Mouse (Mus musculus): ENCODE results near the gene Xlr5a. TPM values are rescaled to one million over a fixed set of nuclear protein-coding genes. Genes with fewer than 3 reads are reported as not detected.
"Not testable (repeated sequence)": the region's sequence is repeated elsewhere in the genome, so short reads cannot be mapped to it uniquely, and the experiment has no call there.

Gene Xlr5a
- total and polyA plus RNA-seq, 3 experiments = 0.20 TPM; not detected in 2

- H3K9me3 ChIP-seq (replicated peaks; ENCODE audit: low read length); H3K4me2 ChIP-seq (ENCODE audit: insufficient read depth, low read depth, poor library complexity, severe bottlenecking); in situ Hi-C loops (cut with MboI; ENCODE audit: low pct_ligation_motif_present, low pct_unique_long_range_greater_than_20kb, low sequenced_read_pairs); DNase-seq (ENCODE audit: extremely low read depth); H3K27me3 ChIP-seq (replicated peaks); H3K4me3 ChIP-seq (replicated peaks in 1 of 3; ENCODE audit: low read depth in 2 of 3, low read length in 2 of 3, poor library complexity in 1 of 3); H3K4me1 ChIP-seq (ENCODE audit: control insufficient read depth in 1 of 2, insufficient read depth in 2 of 2); H3K79me2 ChIP-seq (replicated peaks; ENCODE audit: control insufficient read depth, extremely low read depth, insufficient read depth, poor library complexity, severe bottlenecking); dilution Hi-C loops (cut with MboI; ENCODE audit: extremely low pct_ligation_motif_present, extremely low pct_unique_long_range_greater_than_20kb, low sequenced_read_pairs); H3K9ac ChIP-seq (ENCODE audit: insufficient read depth, low read depth); H3K27ac ChIP-seq (ENCODE audit: insufficient read depth, low read depth); H3K36me3 ChIP-seq (replicated peaks in 1 of 2; ENCODE audit: control insufficient read depth in 1 of 2, insufficient read depth in 1 of 2, low read length in 1 of 2): not testable (repeated sequence)
Measured at GRCm38 (mm10) chrX:73066765-73067312, 225.9 kb downstream of the Xlr5a start.

- H3K27me3 ChIP-seq (replicated peaks) = no peaks in the 10 kb centered on the region
- H3K4me3 ChIP-seq (replicated peaks in 1 of 3; ENCODE audit: low read depth in 2 of 3, low read length in 2 of 3, poor library complexity in 1 of 3) = no peak within 1 kb of the TSS
- H3K9me3 ChIP-seq (replicated peaks; ENCODE audit: low read length) = no peaks in the 10 kb centered on the region
- no peak within 1 kb of the TSS for H3K9ac ChIP-seq (ENCODE audit: insufficient read depth, low read depth)
- in situ Hi-C loops (cut with MboI; ENCODE audit: low pct_ligation_motif_present, low pct_unique_long_range_greater_than_20kb, low sequenced_read_pairs) = no loop called here
- TF ChIP-seq UBTF (IDR thresholded peaks at IDR 0.05; ENCODE audit: low read depth, low read length) = no peak
- TF ChIP-seq SMC3 (IDR thresholded peaks at IDR 0.05; ENCODE audit: low read depth, low read length) = no peak
- no peak for TF ChIP-seq USF1 (IDR thresholded peaks at IDR 0.05; ENCODE audit: low read depth, low read length)
- no peak for TF ChIP-seq POLR2A (IDR thresholded peaks at IDR 0.05; ENCODE audit: low read depth, low read length)
- no peak for TF ChIP-seq TBP (conservative IDR thresholded peaks at IDR 0.05; ENCODE audit: low read depth, low read length)
- no peak for TF ChIP-seq JUN (IDR thresholded peaks at IDR 0.05; ENCODE audit: insufficient read depth, low read depth, low read length)
- no peak for TF ChIP-seq ZC3H11A (IDR thresholded peaks at IDR 0.05; ENCODE audit: low read depth, low read length)
- TF ChIP-seq NELFE (IDR thresholded peaks at IDR 0.05; ENCODE audit: low read depth, low read length) = no peak
- no peak for TF ChIP-seq USF2 (conservative IDR thresholded peaks at IDR 0.05; ENCODE audit: low read depth, low read length)
- TF ChIP-seq ZKSCAN1 (IDR thresholded peaks at IDR 0.05; ENCODE audit: borderline replicate concordance, low read depth, low read length) = no peak
- no peak for TF ChIP-seq CHD1 (IDR thresholded peaks at IDR 0.05; ENCODE audit: low read depth, low read length)
- no peak for TF ChIP-seq GABPA (IDR thresholded peaks at IDR 0.05; ENCODE audit: insufficient replicate concordance, low read depth, low read length)
- no peak for TF ChIP-seq ZNF384 (IDR thresholded peaks at IDR 0.05; ENCODE audit: low read depth, low read length)
- no peak for TF ChIP-seq RCOR1 (conservative IDR thresholded peaks at IDR 0.05; ENCODE audit: low read depth, low read length)
- no peak for TF ChIP-seq MAX (IDR thresholded peaks at IDR 0.05; ENCODE audit: low read length)
- no peak for TF ChIP-seq TCF12 (IDR thresholded peaks at IDR 0.05; ENCODE audit: low read depth, low read length)
- no peak for TF ChIP-seq HCFC1 (IDR thresholded peaks at IDR 0.05; ENCODE audit: low read depth, low read length)
- TF ChIP-seq BHLHE40 (IDR thresholded peaks at IDR 0.05; ENCODE audit: low read depth, low read length) = no peak
- TF ChIP-seq SIN3A (IDR thresholded peaks at IDR 0.05; ENCODE audit: low read length) = no peak
- no peak within 1 kb of the TSS for H3K27ac ChIP-seq (ENCODE audit: insufficient read depth, low read depth)
- no peak for DNase-seq (ENCODE audit: extremely low read depth)
- H3K79me2 ChIP-seq (replicated peaks; ENCODE audit: control insufficient read depth, extremely low read depth, insufficient read depth, poor library complexity, severe bottlenecking) = no peaks in the 10 kb centered on the region
- H3K4me1 ChIP-seq (ENCODE audit: control insufficient read depth in 1 of 2, insufficient read depth in 2 of 2) = no peaks in the 10 kb centered on the region
- no peaks in the 10 kb centered on the region for H3K36me3 ChIP-seq (replicated peaks in 1 of 2; ENCODE audit: control insufficient read depth in 1 of 2, insufficient read depth in 1 of 2, low read length in 1 of 2)
- no peak within 1 kb of the TSS for H3K4me2 ChIP-seq (ENCODE audit: insufficient read depth, low read depth, poor library complexity, severe bottlenecking)
- dilution Hi-C loops (cut with MboI; ENCODE audit: extremely low pct_ligation_motif_present, extremely low pct_unique_long_range_greater_than_20kb, low sequenced_read_pairs) = no loop called here
Measured at GRCm38 (mm10) chrX:73064415-73064793, 228.4 kb downstream of the Xlr5a start, which contains the start of gene Pnma3. Gene Pnma3 (plus strand): TSS chrX:73064787.

Measured in CH12.LX (cell line).